Mouse (Mus musculus): ENCODE measurements around the gene Prc1. TPM values are rescaled to one million over a fixed set of nuclear protein-coding genes. Genes with fewer than 3 reads are reported as not detected.

Prc1 gene
- 263 and 281 TPM in 2 replicates for polyA plus RNA-seq (2014; fragmentation: Nextera tagmentation; extraction: Ambion mirVana)

- peak; percentile 99 for DNase-seq (ENCODE audit: low spot score)
- ATAC-seq (replicated peaks; ENCODE audit: low FRiP score) = peak; percentile 98
- Histone ChIP-seq H3K4me2 (ENCODE audit: low read depth, low read length, severe bottlenecking) (peak within 1 kb of the TSS; percentile 43), H3K4me3 (ENCODE audit: low read depth, low read length) (peak within 1 kb of the TSS; percentile 92), H3K27ac (ENCODE audit: low read depth, low read length) (peak within 1 kb of the TSS; percentile 75), H3K9me3 (ENCODE audit: control insufficient read depth, low read length) (no peaks in the 10 kb centered on the region), H3K4me1 (replicated peaks; ENCODE audit: control insufficient read depth, insufficient read depth, low read length) (peaks cover 10% of the 10 kb centered on the region; the same call in 1 of the 2 replicates), H3K9ac (ENCODE audit: low read length) (peak within 1 kb of the TSS; percentile 78), H3K36me3 (ENCODE audit: control insufficient read depth, insufficient read depth, low read length) (no peaks in the 10 kb centered on the region), H3K27me3 (ENCODE audit: control insufficient read depth, insufficient read depth, low read length) (no peaks in the 10 kb centered on the region)
- under 1% methylated on average over 52 of the region's 52 CpGs for WGBS
Measured at GRCm38 (mm10) chr7:80294062-80294763, at the start of gene Prc1. TSS of gene Prc1 (plus strand) at chr7:80294450.

- DNase-seq (ENCODE audit: low spot score) = no peak
- Histone ChIP-seq H3K36me3 (ENCODE audit: control insufficient read depth, insufficient read depth, low read length) (no peaks in the 10 kb centered on the region), H3K9ac (ENCODE audit: low read length) (no peak overlapping the region), H3K4me2 (ENCODE audit: low read depth, low read length, severe bottlenecking) (no peak overlapping the region), H3K4me3 (ENCODE audit: low read depth, low read length) (no peak overlapping the region), H3K9me3 (ENCODE audit: control insufficient read depth, low read length) (no peaks in the 10 kb centered on the region), H3K4me1 (replicated peaks; ENCODE audit: control insufficient read depth, insufficient read depth, low read length) (no peaks in the 10 kb centered on the region; the same call in 1 of the 2 replicates), H3K27me3 (ENCODE audit: control insufficient read depth, insufficient read depth, low read length) (no peaks in the 10 kb centered on the region), H3K27ac (ENCODE audit: low read depth, low read length) (no peak overlapping the region)
- WGBS = 93% methylated on average over 4 of the region's 4 CpGs
- ATAC-seq (replicated peaks; ENCODE audit: low FRiP score) = no peak
Measured at GRCm38 (mm10) chr7:80244851-80245250, 49.4 kb upstream of the Prc1 start.

GRCm38 (mm10) chr7:80246148-80246721 is 48.0 kb upstream of the Prc1 start, which contains the start of gene Ttll13:
TSS of gene Ttll13 (plus strand) at chr7:80246376.
- ATAC-seq (replicated peaks; ENCODE audit: low FRiP score) = peak; percentile 97

DNA sequence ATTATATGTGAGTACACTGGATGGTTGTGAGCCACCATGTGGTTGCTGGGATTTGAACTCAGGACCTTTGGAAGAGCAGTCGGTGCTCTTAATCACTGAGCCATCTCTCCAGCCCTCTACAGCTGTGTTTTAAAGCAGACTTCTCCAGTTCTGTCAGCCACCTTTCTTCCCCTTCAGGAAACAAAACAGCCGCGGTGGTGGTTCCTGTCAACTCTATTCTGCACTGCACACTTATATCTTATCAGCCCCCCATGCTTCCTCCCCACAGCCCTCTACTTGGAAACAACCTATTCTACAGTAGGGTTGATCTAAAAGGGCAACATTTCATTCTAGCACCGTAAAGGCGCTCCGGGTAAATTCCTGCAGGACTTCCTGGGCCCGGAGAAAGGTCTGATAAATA is 47.4 kb upstream of the Prc1 start:
- WGBS = 72% methylated on average over 7 of the region's 7 CpGs
- Histone ChIP-seq H3K36me3 (ENCODE audit: control insufficient read depth, insufficient read depth, low read length) (no peaks in the 10 kb centered on the region), H3K9me3 (ENCODE audit: control insufficient read depth, low read length) (no peaks in the 10 kb centered on the region), H3K4me3 (ENCODE audit: low read depth, low read length) (peak overlapping the region; percentile 49), H3K27ac (ENCODE audit: low read depth, low read length) (no peak overlapping the region; the same call in 1 of the 2 replicates), H3K4me1 (replicated peaks; ENCODE audit: control insufficient read depth, insufficient read depth, low read length) (no peaks in the 10 kb centered on the region; the same call in 1 of the 2 replicates), H3K27me3 (ENCODE audit: control insufficient read depth, insufficient read depth, low read length) (no peaks in the 10 kb centered on the region), H3K9ac (ENCODE audit: low read length) (peak overlapping the region; percentile 66), H3K4me2 (ENCODE audit: low read depth, low read length, severe bottlenecking) (no peak overlapping the region; the same call in 1 of the 2 replicates)
- no peak for DNase-seq (ENCODE audit: low spot score)
- ATAC-seq (replicated peaks; ENCODE audit: low FRiP score) = no peak

More at GRCm38 (mm10) chr7:80246148-80246721, 48.0 kb upstream of the Prc1 start, which contains the start of gene Ttll13:
- WGBS = under 1% methylated on average over 48 of the region's 48 CpGs
- no peaks in the 10 kb centered on the region for H3K36me3 ChIP-seq (ENCODE audit: control insufficient read depth, insufficient read depth, low read length)
- H3K27me3 ChIP-seq (ENCODE audit: control insufficient read depth, insufficient read depth, low read length) = no peaks in the 10 kb centered on the region
- H3K4me1 ChIP-seq (replicated peaks; ENCODE audit: control insufficient read depth, insufficient read depth, low read length) = no peaks in the 10 kb centered on the region; the same call in 1 of the 2 replicates
- H3K4me2 ChIP-seq (ENCODE audit: low read depth, low read length, severe bottlenecking) = peak within 1 kb of the TSS; percentile 58
- peak within 1 kb of the TSS; percentile 66 for H3K9ac ChIP-seq (ENCODE audit: low read length)
- peak; percentile 99 for DNase-seq (ENCODE audit: low spot score)
- H3K4me3 ChIP-seq (ENCODE audit: low read depth, low read length) = peak within 1 kb of the TSS; percentile 49
- H3K9me3 ChIP-seq (ENCODE audit: control insufficient read depth, low read length) = no peaks in the 10 kb centered on the region
- peak within 1 kb of the TSS; percentile 57; the same call in 1 of the 2 replicates for H3K27ac ChIP-seq (ENCODE audit: low read depth, low read length)

- H3K27ac ChIP-seq (ENCODE audit: low read depth, low read length) = no peak overlapping the region
- 82% methylated on average over 7 of the region's 7 CpGs for WGBS
- no peak overlapping the region for H3K9ac ChIP-seq (ENCODE audit: low read length)
- no peak for ATAC-seq (replicated peaks; ENCODE audit: low FRiP score)
- H3K4me3 ChIP-seq (ENCODE audit: low read depth, low read length) = no peak overlapping the region
- no peaks in the 10 kb centered on the region for H3K36me3 ChIP-seq (ENCODE audit: control insufficient read depth, insufficient read depth, low read length)
- H3K9me3 ChIP-seq (ENCODE audit: control insufficient read depth, low read length) = no peaks in the 10 kb centered on the region
- no peaks in the 10 kb centered on the region for H3K27me3 ChIP-seq (ENCODE audit: control insufficient read depth, insufficient read depth, low read length)
- H3K4me1 ChIP-seq (replicated peaks; ENCODE audit: control insufficient read depth, insufficient read depth, low read length) = no peaks in the 10 kb centered on the region
- no peak overlapping the region for H3K4me2 ChIP-seq (ENCODE audit: low read depth, low read length, severe bottlenecking)
- no peak for DNase-seq (ENCODE audit: low spot score)
Measured at GRCm38 (mm10) chr7:80252437-80252836, 41.8 kb upstream of the Prc1 start.

DNA sequence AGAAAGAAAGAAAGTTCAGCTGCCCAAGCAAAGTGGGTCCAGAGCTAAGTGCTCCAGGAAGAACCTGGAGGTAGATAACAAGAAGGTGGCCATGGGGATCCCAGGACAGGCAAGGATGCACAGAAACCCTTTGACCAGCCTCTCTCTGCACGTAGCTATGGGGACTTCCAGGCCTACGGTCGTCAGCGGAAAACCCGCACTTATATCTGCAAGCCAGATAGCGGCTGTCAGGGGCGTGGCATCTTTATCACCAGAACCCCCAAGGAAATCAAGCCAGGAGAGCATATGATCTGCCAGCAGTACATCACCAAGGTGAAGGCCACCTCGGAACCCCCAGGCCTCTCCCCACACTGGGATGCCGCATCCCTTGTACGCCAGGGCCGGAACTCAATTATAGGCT is 41.4 kb upstream of the Prc1 start:
- Histone ChIP-seq H3K27me3 (ENCODE audit: control insufficient read depth, insufficient read depth, low read length) (no peaks in the 10 kb centered on the region), H3K36me3 (ENCODE audit: control insufficient read depth, insufficient read depth, low read length) (no peaks in the 10 kb centered on the region), H3K4me1 (replicated peaks; ENCODE audit: control insufficient read depth, insufficient read depth, low read length) (no peaks in the 10 kb centered on the region), H3K9ac (ENCODE audit: low read length) (no peak overlapping the region), H3K4me3 (ENCODE audit: low read depth, low read length) (no peak overlapping the region), H3K27ac (ENCODE audit: low read depth, low read length) (no peak overlapping the region), H3K9me3 (ENCODE audit: control insufficient read depth, low read length) (no peaks in the 10 kb centered on the region), H3K4me2 (ENCODE audit: low read depth, low read length, severe bottlenecking) (no peak overlapping the region)
- 84% methylated on average over 11 of the region's 11 CpGs for WGBS
- ATAC-seq (replicated peaks; ENCODE audit: low FRiP score) (no peak), DNase-seq (ENCODE audit: low spot score) (no peak)

- Histone ChIP-seq H3K4me1 (replicated peaks; ENCODE audit: control insufficient read depth, insufficient read depth, low read length) (no peaks in the 10 kb centered on the region), H3K9me3 (ENCODE audit: control insufficient read depth, low read length) (no peaks in the 10 kb centered on the region), H3K4me3 (ENCODE audit: low read depth, low read length) (no peak overlapping the region), H3K4me2 (ENCODE audit: low read depth, low read length, severe bottlenecking) (no peak overlapping the region), H3K27ac (ENCODE audit: low read depth, low read length) (no peak overlapping the region), H3K27me3 (ENCODE audit: control insufficient read depth, insufficient read depth, low read length) (no peaks in the 10 kb centered on the region), H3K9ac (ENCODE audit: low read length) (no peak overlapping the region), H3K36me3 (ENCODE audit: control insufficient read depth, insufficient read depth, low read length) (no peaks in the 10 kb centered on the region)
- ATAC-seq (replicated peaks; ENCODE audit: low FRiP score) (no peak), DNase-seq (ENCODE audit: low spot score) (no peak)
- WGBS = 74% methylated on average over 2 of the region's 2 CpGs
Measured at GRCm38 (mm10) chr7:80255981-80256380, 38.3 kb upstream of the Prc1 start.

DNA sequence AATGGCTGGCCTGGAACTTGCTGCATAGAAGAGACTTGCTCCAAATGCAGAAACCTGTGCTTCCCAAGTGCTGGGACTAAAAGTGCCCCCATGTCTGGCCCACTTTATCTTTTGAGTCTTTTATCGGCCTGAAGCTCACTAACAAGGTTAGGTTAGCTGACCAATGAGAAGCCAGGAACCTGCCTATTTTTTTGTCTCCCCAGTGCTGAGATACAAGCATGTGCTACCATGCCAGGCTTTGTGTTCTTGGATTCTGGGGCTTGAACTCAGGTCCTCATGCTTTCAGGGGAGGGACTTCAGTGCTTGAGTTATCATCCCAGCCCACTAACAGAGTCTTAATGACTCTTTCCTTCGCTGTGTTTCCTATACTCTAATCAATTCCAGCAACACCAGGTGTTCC is 36.5 kb upstream of the Prc1 start:
- DNase-seq (ENCODE audit: low spot score) = no peak
- no peak for ATAC-seq (replicated peaks; ENCODE audit: low FRiP score)
- Histone ChIP-seq H3K27ac (ENCODE audit: low read depth, low read length) (no peak overlapping the region), H3K4me2 (ENCODE audit: low read depth, low read length, severe bottlenecking) (no peak overlapping the region), H3K27me3 (ENCODE audit: control insufficient read depth, insufficient read depth, low read length) (no peaks in the 10 kb centered on the region), H3K36me3 (ENCODE audit: control insufficient read depth, insufficient read depth, low read length) (no peaks in the 10 kb centered on the region), H3K4me1 (replicated peaks; ENCODE audit: control insufficient read depth, insufficient read depth, low read length) (peaks cover 5% of the 10 kb centered on the region; the same call in 1 of the 2 replicates), H3K9me3 (ENCODE audit: control insufficient read depth, low read length) (no peaks in the 10 kb centered on the region), H3K4me3 (ENCODE audit: low read depth, low read length) (no peak overlapping the region), H3K9ac (ENCODE audit: low read length) (no peak overlapping the region)
- WGBS = 68% methylated on average over 2 of the region's 2 CpGs

Data from forebrain, embryonic 11.5 days (tissue).